Mouse (Mus musculus) lung, embryonic 15.5 days (tissue): ENCODE measurements around the gene Sdad1. TPM values are rescaled to one million over a fixed set of nuclear protein-coding genes. Genes with fewer than 3 reads are reported as not detected.
A peak's percentile ranks its signal among the peaks of the same experiment; 100 is the strongest.

Source experiments
- ATAC-seq: fragments of 200-750 bp; cut with Nextera tagmentation; 2 replicates; pipeline ENCODE4 v1.8.0; 2017; ENCODE audit warnings: moderate number of reproducible peaks, borderline replicate concordance; ENCODE audit not compliant: low FRiP score, low TSS enrichment; ENCODE audit errors: extremely low read depth
- H3K27ac ChIP-seq: fragments of 300-500 bp; sonication (generic); 2 replicates; pipeline ENCODE4 v1.5.1; 2015; ENCODE audit warnings: moderate library complexity, mild to moderate bottlenecking, inconsistent platforms
- H3K27me3 ChIP-seq: fragments of 300-500 bp; sonication (generic); 2 replicates; pipeline ENCODE4 v1.6.1; 2015; ENCODE audit warnings: inconsistent platforms
- H3K36me3 ChIP-seq: fragments of 300-500 bp; sonication (generic); 2 replicates; pipeline ENCODE4 v1.6.1; 2015; ENCODE audit warnings: inconsistent platforms
- H3K4me1 ChIP-seq: fragments of 300-500 bp; sonication (generic); 2 replicates; pipeline ENCODE4 v1.6.1; 2015; ENCODE audit warnings: inconsistent platforms
- H3K4me2 ChIP-seq: fragments of 300-500 bp; sonication (generic); 2 replicates; pipeline ENCODE4 v1.6.1; 2015; ENCODE audit warnings: inconsistent platforms, mild to moderate bottlenecking, moderate library complexity
- H3K4me3 ChIP-seq: fragments of 300-500 bp; sonication (generic); 2 replicates; pipeline ENCODE4 v1.5.1; 2015; ENCODE audit warnings: mild to moderate bottlenecking, inconsistent platforms
- H3K9ac ChIP-seq: fragments of 300-500 bp; sonication (generic); 2 replicates; pipeline ENCODE4 v1.6.1; 2015; ENCODE audit warnings: inconsistent platforms
- H3K9me3 ChIP-seq: fragments of 300-500 bp; sonication (generic); 2 replicates; pipeline ENCODE4 v1.6.1; 2016; ENCODE audit warnings: inconsistent platforms
- WGBS: fragments of 180-500 bp; shearing (Covaris S2); methylation state at CpG from one replicate; pipeline ENCODE4 v1.1.7; 2015; 5-methylcytosine and 5-hydroxymethylcytosine counted together
- polyA plus RNA-seq: library from polyadenylated mRNA; unstranded; fragments of >200 nt; fragmentation: Nextera tagmentation; extraction: Ambion mirVana; gene quantifications from 2 replicates; pipeline ENCODE4 v1.2.1, GENCODE M21; 2015

Gene Sdad1
- polyA plus RNA-seq, 1 experiment from 2014 or later, result 35.4 TPM

GRCm38 (mm10) chr5:92304291-92304690 is 6.0 kb downstream of the Sdad1 start:
- Histone ChIP-seq H3K36me3 (peaks cover 58% of the 10 kb centered on the region), H3K9me3 (no peaks in the 10 kb centered on the region), H3K27me3 (no peaks in the 10 kb centered on the region), H3K4me1 (peaks cover 14% of the 10 kb centered on the region; the same call in 1 of the 2 replicates), H3K27ac (no peak overlapping the region), H3K4me2 (no peak overlapping the region), H3K9ac (no peak overlapping the region), H3K4me3 (no peak overlapping the region)
- no peak for ATAC-seq
- 84% methylated on average over 3 of the region's 3 CpGs for WGBS

GRCm38 (mm10) chr5:92302149-92302840 is 8.0 kb downstream of the Sdad1 start:
- Histone ChIP-seq H3K9ac (no peak overlapping the region), H3K4me1 (no peaks in the 10 kb centered on the region), H3K4me3 (no peak overlapping the region), H3K4me2 (no peak overlapping the region), H3K9me3 (no peaks in the 10 kb centered on the region), H3K27me3 (no peaks in the 10 kb centered on the region), H3K27ac (no peak overlapping the region), H3K36me3 (peaks cover 68% of the 10 kb centered on the region)
- ATAC-seq, result no peak
- 78% methylated on average over 13 of the region's 13 CpGs for WGBS

- Histone ChIP-seq H3K4me1 (no peaks in the 10 kb centered on the region), H3K27ac (no peak overlapping the region), H3K4me3 (no peak overlapping the region), H3K4me2 (no peak overlapping the region), H3K36me3 (peaks cover 77% of the 10 kb centered on the region), H3K9me3 (no peaks in the 10 kb centered on the region), H3K27me3 (no peaks in the 10 kb centered on the region), H3K9ac (no peak overlapping the region)
- ATAC-seq, result no peak
- WGBS, result 80% methylated on average over 2 of the region's 2 CpGs
Measured at GRCm38 (mm10) chr5:92294525-92294924, 15.8 kb downstream of the Sdad1 start.

GRCm38 (mm10) chr5:92291652-92292414 is 18.4 kb downstream of the Sdad1 start:
- Histone ChIP-seq H3K4me2 (no peak overlapping the region), H3K36me3 (peaks cover 83% of the 10 kb centered on the region), H3K9ac (no peak overlapping the region), H3K4me3 (no peak overlapping the region), H3K4me1 (no peaks in the 10 kb centered on the region), H3K27ac (no peak overlapping the region), H3K9me3 (no peaks in the 10 kb centered on the region), H3K27me3 (no peaks in the 10 kb centered on the region)
- ATAC-seq, result no peak
- 88% methylated on average over 6 of the region's 6 CpGs for WGBS

GRCm38 (mm10) chr5:92287840-92288239 is 22.4 kb downstream of the Sdad1 start:
- Histone ChIP-seq H3K27me3 (no peaks in the 10 kb centered on the region), H3K36me3 (peaks cover 58% of the 10 kb centered on the region), H3K4me3 (no peak overlapping the region), H3K9me3 (no peaks in the 10 kb centered on the region), H3K4me2 (no peak overlapping the region), H3K4me1 (0 out of 2 replicates have a peak, but pooled peaks cover 5% of the 10 kb centered on the region), H3K9ac (no peak overlapping the region), H3K27ac (no peak overlapping the region)
- no peak for ATAC-seq
- 79% methylated on average over 6 of the region's 6 CpGs for WGBS

- H3K4me1 ChIP-seq, result peaks cover 10% of the 10 kb centered on the region
- no peak overlapping the region for H3K27ac ChIP-seq
- H3K4me2 ChIP-seq, result no peak overlapping the region
- WGBS, result 44% methylated on average over 3 of the region's 3 CpGs
- H3K9me3 ChIP-seq, result no peaks in the 10 kb centered on the region
- H3K4me3 ChIP-seq, result no peak overlapping the region
- H3K36me3 ChIP-seq, result peaks cover 19% of the 10 kb centered on the region
- H3K9ac ChIP-seq, result no peak overlapping the region
- no peaks in the 10 kb centered on the region for H3K27me3 ChIP-seq
- no peak for ATAC-seq
Measured at GRCm38 (mm10) chr5:92283107-92283506, 27.2 kb downstream of the Sdad1 start.

- H3K27ac ChIP-seq, result no peak overlapping the region
- 66% methylated on average over 4 of the region's 4 CpGs for WGBS
- no peak for ATAC-seq
- H3K27me3 ChIP-seq, result no peaks in the 10 kb centered on the region
- H3K4me3 ChIP-seq, result no peak overlapping the region
- H3K4me2 ChIP-seq, result no peak overlapping the region
- H3K9me3 ChIP-seq, result no peaks in the 10 kb centered on the region
- peaks cover 14% of the 10 kb centered on the region for H3K36me3 ChIP-seq
- H3K4me1 ChIP-seq, result peaks cover 10% of the 10 kb centered on the region
- H3K9ac ChIP-seq, result no peak overlapping the region
Measured at GRCm38 (mm10) chr5:92282571-92282970, 27.7 kb downstream of the Sdad1 start.

- 82% methylated on average over 10 of the region's 10 CpGs for WGBS
Measured at GRCm38 (mm10) chr5:92278942-92279537, 31.2 kb downstream of the Sdad1 start.

GRCm38 (mm10) chr5:92277437-92278394 is 32.6 kb downstream of the Sdad1 start, which contains the start of gene Naaa:
Naaa (minus strand) TSS chr5:92278170.
- Histone ChIP-seq H3K4me1 (peaks cover 6% of the 10 kb centered on the region), H3K27ac (0 out of 2 replicates have a peak within 1 kb of the TSS, but pooled peaks have one; percentile 27)
- 3% methylated on average over 54 of the region's 54 CpGs for WGBS

More at GRCm38 (mm10) chr5:92278942-92279537, 31.2 kb downstream of the Sdad1 start:
- no peak overlapping the region for H3K9ac ChIP-seq
- no peak for ATAC-seq
- no peak overlapping the region for H3K27ac ChIP-seq
- H3K27me3 ChIP-seq, result no peaks in the 10 kb centered on the region
- no peak overlapping the region for H3K4me3 ChIP-seq
- no peaks in the 10 kb centered on the region for H3K36me3 ChIP-seq
- H3K9me3 ChIP-seq, result no peaks in the 10 kb centered on the region
- no peak overlapping the region for H3K4me2 ChIP-seq
- peaks cover 10% of the 10 kb centered on the region for H3K4me1 ChIP-seq

GRCm38 (mm10) chr5:92270496-92270895 is 39.8 kb downstream of the Sdad1 start:
- 82% methylated on average over 7 of the region's 7 CpGs for WGBS
- Histone ChIP-seq H3K4me3 (no peak overlapping the region), H3K36me3 (no peaks in the 10 kb centered on the region), H3K4me2 (no peak overlapping the region), H3K27ac (no peak overlapping the region), H3K9ac (no peak overlapping the region), H3K4me1 (no peaks in the 10 kb centered on the region), H3K27me3 (no peaks in the 10 kb centered on the region), H3K9me3 (no peaks in the 10 kb centered on the region)
- no peak for ATAC-seq

More at GRCm38 (mm10) chr5:92277437-92278394, 32.6 kb downstream of the Sdad1 start, which contains the start of gene Naaa:
- ATAC-seq, result peak; percentile 92
- no peaks in the 10 kb centered on the region for H3K27me3 ChIP-seq
- H3K4me3 ChIP-seq, result peak within 1 kb of the TSS; percentile 71
- peak within 1 kb of the TSS; percentile 55 for H3K9ac ChIP-seq
- H3K9me3 ChIP-seq, result no peaks in the 10 kb centered on the region
- peak within 1 kb of the TSS; percentile 97 for H3K4me2 ChIP-seq
- no peaks in the 10 kb centered on the region for H3K36me3 ChIP-seq

GRCm38 (mm10) chr5:92263761-92264359 is 46.4 kb downstream of the Sdad1 start:
- ATAC-seq, result peak; percentile 41; the same call in 1 of the 2 replicates
- no peak overlapping the region for H3K27ac ChIP-seq
- 28% methylated on average over 4 of the region's 4 CpGs for WGBS
- H3K27me3 ChIP-seq, result no peaks in the 10 kb centered on the region
- no peaks in the 10 kb centered on the region for H3K36me3 ChIP-seq
- H3K4me3 ChIP-seq, result no peak overlapping the region
- H3K4me2 ChIP-seq, result no peak overlapping the region
- H3K9me3 ChIP-seq, result no peaks in the 10 kb centered on the region
- 0 out of 2 replicates have a peak, but pooled peaks cover 5% of the 10 kb centered on the region for H3K4me1 ChIP-seq
- H3K9ac ChIP-seq, result no peak overlapping the region
